Mouse (Mus musculus): ENCODE data around the gene Ptprk. TPM values are rescaled to one million over a fixed set of nuclear protein-coding genes. Genes with fewer than 3 reads are reported as not detected.

The Ptprk gene
- total and polyA plus RNA-seq, 3 experiments: 8.6 to 21.0 (median 20.0) TPM

GRCm38 (mm10) chr10:28542754-28543153 lies 468.1 kb downstream of the Ptprk start:
- Histone ChIP-seq H3K36me3 (ENCODE audit: control insufficient read depth, insufficient read depth, low read length) (no peaks in the 10 kb centered on the region), H3K27ac (no peak overlapping the region), H3K9ac (ENCODE audit: low read depth, low read length) (no peak overlapping the region), H3K4me1 (ENCODE audit: control insufficient read depth, insufficient read depth, low read length) (peaks cover 2% of the 10 kb centered on the region; the same call in 1 of the 2 replicates), H3K4me3 (no peak overlapping the region), H3K79me2 (replicated peaks; ENCODE audit: control insufficient read depth, insufficient read depth, low read length) (no peaks in the 10 kb centered on the region), H3K27me3 (ENCODE audit: control insufficient read depth, insufficient read depth, low read length) (no peaks in the 10 kb centered on the region)
- DNase-seq: no peak
- TF ChIP-seq EP300 (IDR thresholded peaks at IDR 0.05; ENCODE audit: insufficient read depth, low read depth, low read length) (no peak), CTCF (IDR thresholded peaks at IDR 0.05) (no peak), POLR2A (IDR thresholded peaks at IDR 0.05; ENCODE audit: insufficient read depth, low read depth, low read length) (no peak)
- WGBS: 75% methylated on average over 1 of the region's 1 CpGs
- intact Hi-C loops (cut with DNase I): no loop called here

GRCm38 (mm10) chr10:28550549-28550948 lies 475.9 kb downstream of the Ptprk start:
- WGBS: 65% methylated on average over 4 of the region's 4 CpGs
- no peaks in the 10 kb centered on the region for H3K4me1 ChIP-seq (ENCODE audit: control insufficient read depth, insufficient read depth, low read length)

GRCm38 (mm10) chr10:28552068-28552467 lies 477.4 kb downstream of the Ptprk start:
- TF ChIP-seq CTCF (IDR thresholded peaks at IDR 0.05) (peak; percentile 32; the same call in 1 of the 2 replicates), POLR2A (IDR thresholded peaks at IDR 0.05; ENCODE audit: insufficient read depth, low read depth, low read length) (no peak), EP300 (IDR thresholded peaks at IDR 0.05; ENCODE audit: insufficient read depth, low read depth, low read length) (no peak)
- intact Hi-C loops (cut with DNase I): no loop called here
- DNase-seq: no peak
- Histone ChIP-seq H3K4me1 (ENCODE audit: control insufficient read depth, insufficient read depth, low read length) (no peaks in the 10 kb centered on the region), H3K27ac (no peak overlapping the region), H3K27me3 (ENCODE audit: control insufficient read depth, insufficient read depth, low read length) (no peaks in the 10 kb centered on the region), H3K4me3 (no peak overlapping the region), H3K9ac (ENCODE audit: low read depth, low read length) (no peak overlapping the region), H3K79me2 (replicated peaks; ENCODE audit: control insufficient read depth, insufficient read depth, low read length) (no peaks in the 10 kb centered on the region), H3K36me3 (ENCODE audit: control insufficient read depth, insufficient read depth, low read length) (no peaks in the 10 kb centered on the region)
- WGBS: 88% methylated on average over 2 of the region's 2 CpGs

More at GRCm38 (mm10) chr10:28550549-28550948, 475.9 kb downstream of the Ptprk start:
- H3K27ac ChIP-seq: no peak overlapping the region
- TF ChIP-seq EP300 (IDR thresholded peaks at IDR 0.05; ENCODE audit: insufficient read depth, low read depth, low read length) (no peak), POLR2A (IDR thresholded peaks at IDR 0.05; ENCODE audit: insufficient read depth, low read depth, low read length) (no peak), CTCF (IDR thresholded peaks at IDR 0.05) (no peak)
- no peak overlapping the region for H3K9ac ChIP-seq (ENCODE audit: low read depth, low read length)
- H3K27me3 ChIP-seq (ENCODE audit: control insufficient read depth, insufficient read depth, low read length): no peaks in the 10 kb centered on the region
- intact Hi-C loops (cut with DNase I): no loop called here
- no peaks in the 10 kb centered on the region for H3K79me2 ChIP-seq (replicated peaks; ENCODE audit: control insufficient read depth, insufficient read depth, low read length)
- no peak for DNase-seq
- no peak overlapping the region for H3K4me3 ChIP-seq
- H3K36me3 ChIP-seq (ENCODE audit: control insufficient read depth, insufficient read depth, low read length): no peaks in the 10 kb centered on the region

GRCm38 (mm10) chr10:28564110-28564674 lies 489.6 kb downstream of the Ptprk start:
- H3K36me3 ChIP-seq (ENCODE audit: control insufficient read depth, insufficient read depth, low read length): no peaks in the 10 kb centered on the region
- no peaks in the 10 kb centered on the region for H3K79me2 ChIP-seq (replicated peaks; ENCODE audit: control insufficient read depth, insufficient read depth, low read length)
- H3K27ac ChIP-seq: no peak overlapping the region
- H3K4me3 ChIP-seq: no peak overlapping the region
- intact Hi-C loops (cut with DNase I): no loop called here
- 93% methylated on average over 3 of the region's 3 CpGs for WGBS
- H3K27me3 ChIP-seq (ENCODE audit: control insufficient read depth, insufficient read depth, low read length): no peaks in the 10 kb centered on the region
- TF ChIP-seq POLR2A (IDR thresholded peaks at IDR 0.05; ENCODE audit: insufficient read depth, low read depth, low read length): no peak
- TF ChIP-seq EP300 (IDR thresholded peaks at IDR 0.05; ENCODE audit: insufficient read depth, low read depth, low read length): no peak
- TF ChIP-seq CTCF (IDR thresholded peaks at IDR 0.05): no peak
- no peak for DNase-seq
- H3K9ac ChIP-seq (ENCODE audit: low read depth, low read length): no peak overlapping the region
- no peaks in the 10 kb centered on the region for H3K4me1 ChIP-seq (ENCODE audit: control insufficient read depth, insufficient read depth, low read length)

GRCm38 (mm10) chr10:28566378-28566777 lies 491.8 kb downstream of the Ptprk start:
- no peak for DNase-seq
- Histone ChIP-seq H3K27me3 (ENCODE audit: control insufficient read depth, insufficient read depth, low read length) (no peaks in the 10 kb centered on the region), H3K9ac (ENCODE audit: low read depth, low read length) (no peak overlapping the region), H3K4me1 (ENCODE audit: control insufficient read depth, insufficient read depth, low read length) (no peaks in the 10 kb centered on the region), H3K4me3 (no peak overlapping the region), H3K79me2 (replicated peaks; ENCODE audit: control insufficient read depth, insufficient read depth, low read length) (no peaks in the 10 kb centered on the region), H3K27ac (no peak overlapping the region), H3K36me3 (ENCODE audit: control insufficient read depth, insufficient read depth, low read length) (no peaks in the 10 kb centered on the region)
- 72% methylated on average over 4 of the region's 4 CpGs for WGBS
- intact Hi-C loops (cut with DNase I): no loop called here
- no peak for TF ChIP-seq CTCF (IDR thresholded peaks at IDR 0.05)
- TF ChIP-seq EP300 (IDR thresholded peaks at IDR 0.05; ENCODE audit: insufficient read depth, low read depth, low read length): no peak
- no peak for TF ChIP-seq POLR2A (IDR thresholded peaks at IDR 0.05; ENCODE audit: insufficient read depth, low read depth, low read length)

- no peak overlapping the region for H3K4me3 ChIP-seq
- no peaks in the 10 kb centered on the region for H3K36me3 ChIP-seq (ENCODE audit: control insufficient read depth, insufficient read depth, low read length)
- WGBS: 98% methylated on average over 2 of the region's 2 CpGs
- intact Hi-C loops (cut with DNase I): no loop called here
- no peaks in the 10 kb centered on the region for H3K79me2 ChIP-seq (replicated peaks; ENCODE audit: control insufficient read depth, insufficient read depth, low read length)
- H3K4me1 ChIP-seq (ENCODE audit: control insufficient read depth, insufficient read depth, low read length): no peaks in the 10 kb centered on the region
- H3K27me3 ChIP-seq (ENCODE audit: control insufficient read depth, insufficient read depth, low read length): no peaks in the 10 kb centered on the region
- no peak overlapping the region for H3K9ac ChIP-seq (ENCODE audit: low read depth, low read length)
- no peak for DNase-seq
- no peak overlapping the region for H3K27ac ChIP-seq
- TF ChIP-seq EP300 (IDR thresholded peaks at IDR 0.05; ENCODE audit: insufficient read depth, low read depth, low read length): no peak
- no peak for TF ChIP-seq POLR2A (IDR thresholded peaks at IDR 0.05; ENCODE audit: insufficient read depth, low read depth, low read length)
- TF ChIP-seq CTCF (IDR thresholded peaks at IDR 0.05): no peak
Observed at GRCm38 (mm10) chr10:28566828-28567227, 492.2 kb downstream of the Ptprk start.
